Mouse (Mus musculus) heart, embryonic 13.5 days (tissue): ENCODE measurements around the gene Spaar. TPM values are rescaled to one million over a fixed set of nuclear protein-coding genes. Genes with fewer than 3 reads are reported as not detected.

Experiments used
- ATAC-seq: fragments of 200-750 bp; cut with Nextera tagmentation; 2 replicates; pipeline ENCODE4 v1.8.0; 2017; ENCODE audit warnings: moderate TSS enrichment; ENCODE audit not compliant: insufficient number of reproducible peaks, low FRiP score, low TSS enrichment; ENCODE audit errors: extremely low read depth
- H3K27ac ChIP-seq: fragments of 300-500 bp; sonication (generic); replicated peaks from 2 replicates; pipeline ENCODE4 v1.5.1; 2015; ENCODE audit warnings: moderate library complexity, mild to moderate bottlenecking, inconsistent platforms
- H3K27me3 ChIP-seq: fragments of 300-500 bp; sonication (generic); replicated peaks from 2 replicates; pipeline ENCODE4 v1.6.1; 2015; ENCODE audit warnings: mild to moderate bottlenecking, inconsistent platforms
- H3K36me3 ChIP-seq: fragments of 300-500 bp; sonication (generic); 2 replicates; pipeline ENCODE4 v1.6.1; 2015; ENCODE audit warnings: mild to moderate bottlenecking, inconsistent platforms
- H3K4me1 ChIP-seq: fragments of 300-500 bp; sonication (generic); 2 replicates; pipeline ENCODE4 v1.6.1; 2015; ENCODE audit warnings: inconsistent platforms
- H3K4me2 ChIP-seq: fragments of 300-500 bp; sonication (generic); 2 replicates; pipeline ENCODE4 v1.6.1; 2015; ENCODE audit warnings: inconsistent platforms, mild to moderate bottlenecking, moderate library complexity
- H3K4me3 ChIP-seq: fragments of 300-500 bp; sonication (generic); 2 replicates; pipeline ENCODE4 v1.5.1; 2015; ENCODE audit warnings: moderate library complexity, mild to moderate bottlenecking, inconsistent platforms
- H3K9ac ChIP-seq: fragments of 300-500 bp; sonication (generic); 2 replicates; pipeline ENCODE4 v1.6.1; 2015; ENCODE audit warnings: inconsistent platforms, mild to moderate bottlenecking, moderate library complexity
- H3K9me3 ChIP-seq: fragments of 300-500 bp; sonication (generic); 2 replicates; pipeline ENCODE4 v1.6.1; 2016; ENCODE audit warnings: inconsistent platforms
- WGBS: fragments of 180-500 bp; shearing (Covaris S2); methylation state at CpG from one replicate; pipeline ENCODE4 v1.1.7; 2015; ENCODE audit warnings: mixed read lengths; 5-methylcytosine and 5-hydroxymethylcytosine counted together
- polyA plus RNA-seq: library from polyadenylated mRNA; unstranded; fragments of >200 nt; fragmentation: Nextera tagmentation; extraction: Ambion mirVana; gene quantifications from 2 replicates; pipeline ENCODE4 v1.2.1, GENCODE M21; 2015

The Spaar gene
- polyA plus RNA-seq: 0.21 and 0.43 TPM in 2 replicates

DNA sequence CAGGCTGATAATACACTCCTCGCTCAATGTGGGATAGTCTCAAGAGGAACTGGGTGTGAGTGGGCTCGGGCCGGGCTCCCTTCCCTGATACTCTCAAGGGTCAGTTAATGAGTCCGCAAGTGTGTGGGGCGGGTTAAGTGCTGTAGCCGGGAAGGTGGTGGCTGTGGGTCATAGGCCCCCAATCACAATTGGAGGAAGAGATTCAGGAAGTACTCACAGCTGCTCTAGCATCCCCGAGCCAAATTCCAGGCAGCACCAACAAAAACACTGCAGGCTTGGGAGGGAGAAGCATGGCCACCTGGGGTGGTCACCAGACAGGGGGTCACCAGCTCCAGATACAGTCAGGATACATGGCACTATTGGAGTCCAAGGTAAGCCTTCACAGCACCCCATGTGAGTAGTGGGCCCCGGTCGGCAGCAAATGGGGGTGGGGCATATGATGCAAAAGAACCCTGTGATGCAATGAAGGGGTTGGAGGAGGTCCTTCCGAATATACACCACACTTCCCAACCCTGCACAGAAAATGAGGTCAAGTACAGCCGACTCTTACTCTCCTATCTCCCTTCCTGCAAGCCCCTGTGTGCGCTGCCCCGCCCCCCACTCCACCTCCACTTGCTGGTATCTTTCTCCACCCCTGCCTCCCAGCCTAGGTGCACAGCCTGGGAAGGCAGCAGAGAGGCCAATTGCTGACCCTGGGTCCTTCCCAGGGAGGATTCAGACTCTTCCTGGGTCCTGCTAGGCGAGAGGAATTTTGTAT lies at the start of gene Spaar:
Gene Spaar, plus strand, starts transcription at position 241 of the 757 bp plus-strand sequence.
- 25% methylated on average over 14 of the region's 14 CpGs for WGBS
- no peaks in the 10 kb centered on the region for H3K27me3 ChIP-seq

GRCm38 (mm10) chr4:43690021-43690420 lies 39.8 kb upstream of the Spaar start:
- ATAC-seq: no peak
- H3K27me3 ChIP-seq: no peaks in the 10 kb centered on the region
- H3K4me1 ChIP-seq: peaks cover 20% of the 10 kb centered on the region
- H3K27ac ChIP-seq: no peak overlapping the region
- H3K9ac ChIP-seq: no peak overlapping the region
- WGBS: 91% methylated on average over 17 of the region's 17 CpGs
- H3K9me3 ChIP-seq: no peaks in the 10 kb centered on the region
- peaks cover 38% of the 10 kb centered on the region for H3K36me3 ChIP-seq
- H3K4me2 ChIP-seq: no peak overlapping the region
- H3K4me3 ChIP-seq: no peak overlapping the region

More for the DNA sequence above, at the start of gene Spaar:
- peak within 1 kb of the TSS; percentile 23 for H3K4me2 ChIP-seq
- H3K36me3 ChIP-seq: no peaks in the 10 kb centered on the region
- ATAC-seq: no peak
- peak within 1 kb of the TSS; percentile 41; the same call in 1 of the 2 replicates for H3K9ac ChIP-seq
- peak within 1 kb of the TSS; percentile 85 for H3K27ac ChIP-seq
- H3K9me3 ChIP-seq: no peaks in the 10 kb centered on the region
- no peak within 1 kb of the TSS for H3K4me3 ChIP-seq
- H3K4me1 ChIP-seq: peaks cover 79% of the 10 kb centered on the region

GRCm38 (mm10) chr4:43691026-43691425 lies 38.8 kb upstream of the Spaar start:
- H3K9ac ChIP-seq: no peak overlapping the region
- no peak overlapping the region for H3K4me3 ChIP-seq
- peaks cover 29% of the 10 kb centered on the region for H3K4me1 ChIP-seq
- H3K27ac ChIP-seq: no peak overlapping the region
- no peak overlapping the region for H3K4me2 ChIP-seq
- no peaks in the 10 kb centered on the region for H3K9me3 ChIP-seq
- 68% methylated on average over 5 of the region's 5 CpGs for WGBS
- no peaks in the 10 kb centered on the region for H3K27me3 ChIP-seq
- ATAC-seq: no peak
- peaks cover 27% of the 10 kb centered on the region for H3K36me3 ChIP-seq

DNA sequence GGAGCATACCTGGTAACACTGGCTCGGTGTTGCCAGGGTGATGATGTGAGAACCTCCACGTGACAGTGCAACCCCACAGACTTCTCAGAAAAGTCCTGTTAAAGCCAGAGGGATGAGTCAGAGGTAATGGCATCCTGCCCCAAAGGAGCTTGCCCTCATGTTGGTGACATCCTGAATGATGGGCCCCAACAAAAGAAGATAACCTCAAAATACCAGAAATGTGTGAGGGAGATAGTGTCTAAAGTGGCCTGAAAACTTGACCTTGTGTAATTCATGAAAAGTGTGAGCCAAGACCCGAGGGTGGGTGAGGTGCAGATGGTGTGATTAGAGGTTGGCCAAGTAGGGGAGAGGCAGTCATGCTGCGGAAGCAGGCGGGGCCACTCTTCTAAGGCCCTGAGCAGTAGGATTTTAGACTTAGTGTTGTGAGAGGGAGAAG lies 36.0 kb upstream of the Spaar start:
- Histone ChIP-seq H3K4me2 (no peak overlapping the region), H3K9ac (no peak overlapping the region), H3K27me3 (no peaks in the 10 kb centered on the region), H3K27ac (0 out of 2 replicates have a peak overlapping the region, but pooled peaks have one; percentile 5), H3K4me3 (no peak overlapping the region), H3K9me3 (no peaks in the 10 kb centered on the region), H3K4me1 (peaks cover 35% of the 10 kb centered on the region), H3K36me3 (peaks cover 14% of the 10 kb centered on the region)
- no peak for ATAC-seq
- 31% methylated on average over 5 of the region's 5 CpGs for WGBS

GRCm38 (mm10) chr4:43694439-43695248 lies 35.2 kb upstream of the Spaar start:
- ATAC-seq: no peak
- H3K27me3 ChIP-seq: no peaks in the 10 kb centered on the region; the same call in 1 of the 2 replicates
- peaks cover 6% of the 10 kb centered on the region for H3K36me3 ChIP-seq
- H3K9ac ChIP-seq: no peak overlapping the region
- peaks cover 35% of the 10 kb centered on the region for H3K4me1 ChIP-seq
- H3K9me3 ChIP-seq: no peaks in the 10 kb centered on the region
- no peak overlapping the region for H3K4me3 ChIP-seq
- 75% methylated on average over 1 of the region's 1 CpGs for WGBS
- no peak overlapping the region for H3K4me2 ChIP-seq
- H3K27ac ChIP-seq: peak overlapping the region; percentile 64

GRCm38 (mm10) chr4:43695249-43695671 lies 34.6 kb upstream of the Spaar start:
- ATAC-seq: no peak
- H3K4me1 ChIP-seq: peaks cover 35% of the 10 kb centered on the region
- WGBS: 17% methylated on average over 9 of the region's 9 CpGs

GRCm38 (mm10) chr4:43696561-43696960 lies 33.3 kb upstream of the Spaar start:
- no peak overlapping the region for H3K9ac ChIP-seq
- H3K4me2 ChIP-seq: no peak overlapping the region
- H3K4me1 ChIP-seq: peaks cover 35% of the 10 kb centered on the region
- no peak overlapping the region for H3K4me3 ChIP-seq
- WGBS: 84% methylated on average over 13 of the region's 13 CpGs
- H3K36me3 ChIP-seq: no peaks in the 10 kb centered on the region
- H3K9me3 ChIP-seq: no peaks in the 10 kb centered on the region
- ATAC-seq: no peak
- H3K27me3 ChIP-seq: no peaks in the 10 kb centered on the region; the same call in 1 of the 2 replicates
- H3K27ac ChIP-seq: no peak overlapping the region

More at GRCm38 (mm10) chr4:43695249-43695671, 34.6 kb upstream of the Spaar start:
- Histone ChIP-seq H3K4me2 (no peak overlapping the region), H3K27me3 (no peaks in the 10 kb centered on the region; the same call in 1 of the 2 replicates), H3K36me3 (no peaks in the 10 kb centered on the region), H3K9me3 (no peaks in the 10 kb centered on the region), H3K9ac (no peak overlapping the region), H3K4me3 (no peak overlapping the region), H3K27ac (peak overlapping the region; percentile 64)

DNA sequence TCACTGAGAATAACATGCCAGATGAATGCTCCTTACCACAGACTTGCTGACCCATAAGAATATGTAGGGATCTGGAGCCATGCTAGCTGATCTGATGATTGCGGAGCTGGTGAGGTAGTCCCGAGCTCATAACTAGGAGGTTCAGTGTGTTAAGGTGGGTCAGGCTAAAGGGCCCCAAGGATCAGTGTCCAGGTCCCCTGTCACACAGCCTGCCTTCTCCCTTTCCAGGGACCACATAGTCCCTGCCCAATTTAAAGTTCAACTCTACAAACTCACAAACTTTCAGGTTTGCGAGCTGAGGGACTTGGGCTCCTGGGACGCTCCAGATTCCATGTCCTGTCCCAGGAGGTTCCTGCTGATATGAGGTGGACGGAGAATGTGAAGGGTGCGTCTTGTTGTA lies 29.1 kb upstream of the Spaar start, which contains the start of gene Olfr70:
Gene Olfr70, minus strand, starts transcription at position 101 of the 400 bp plus-strand sequence.
- Histone ChIP-seq H3K9me3 (no peaks in the 10 kb centered on the region), H3K36me3 (no peaks in the 10 kb centered on the region), H3K9ac (no peak within 1 kb of the TSS), H3K4me1 (peaks cover 8% of the 10 kb centered on the region), H3K4me2 (no peak within 1 kb of the TSS), H3K27me3 (no peaks in the 10 kb centered on the region; the same call in 1 of the 2 replicates), H3K4me3 (no peak within 1 kb of the TSS), H3K27ac (no peak within 1 kb of the TSS)
- 77% methylated on average over 6 of the region's 6 CpGs for WGBS
- ATAC-seq: no peak

GRCm38 (mm10) chr4:43703439-43703838 lies 26.4 kb upstream of the Spaar start:
- 65% methylated on average over 6 of the region's 6 CpGs for whole genome bisulfite sequencing
- no peaks in the 10 kb centered on the region for H3K4me1 ChIP-seq
- H3K4me3 ChIP-seq: no peak overlapping the region
- no peaks in the 10 kb centered on the region for H3K36me3 ChIP-seq
- H3K27me3 ChIP-seq: peaks cover 11% of the 10 kb centered on the region; the same call in 1 of the 2 replicates
- no peaks in the 10 kb centered on the region for H3K9me3 ChIP-seq
- H3K27ac ChIP-seq: no peak overlapping the region
- no peak overlapping the region for H3K9ac ChIP-seq
- ATAC-seq: no peak
- H3K4me2 ChIP-seq: no peak overlapping the region

- Histone ChIP-seq H3K27me3 (peaks cover 11% of the 10 kb centered on the region; the same call in 1 of the 2 replicates), H3K4me1 (no peaks in the 10 kb centered on the region), H3K4me2 (no peak overlapping the region), H3K9ac (no peak overlapping the region), H3K27ac (no peak overlapping the region), H3K9me3 (no peaks in the 10 kb centered on the region), H3K36me3 (no peaks in the 10 kb centered on the region), H3K4me3 (no peak overlapping the region)
- 81% methylated on average over 8 of the region's 8 CpGs for WGBS
- ATAC-seq: no peak
Observed at GRCm38 (mm10) chr4:43703851-43704250, 26.0 kb upstream of the Spaar start.

DNA sequence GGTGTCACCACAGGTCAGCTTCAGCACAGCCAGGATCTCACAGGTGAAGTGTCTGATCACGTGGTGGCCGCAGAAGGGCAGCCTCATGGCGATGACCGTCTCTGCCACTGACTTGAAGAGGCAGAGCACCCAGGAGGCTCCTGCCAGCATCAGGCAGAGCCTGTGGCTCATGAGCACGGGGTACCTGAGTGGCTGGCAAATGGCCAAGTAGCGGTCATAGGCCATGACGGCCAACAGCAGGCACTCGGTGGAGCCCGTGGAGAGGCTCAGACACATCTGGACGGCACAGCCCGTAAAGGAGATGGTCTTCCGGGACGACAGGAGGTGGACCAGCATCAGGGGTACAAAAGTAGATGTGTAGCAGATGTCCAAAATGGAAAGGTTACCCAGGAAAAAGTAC lies 23.8 kb upstream of the Spaar start:
- Histone ChIP-seq H3K4me1 (peaks cover 8% of the 10 kb centered on the region; the same call in 1 of the 2 replicates), H3K27ac (no peak overlapping the region), H3K9ac (no peak overlapping the region), H3K27me3 (0 out of 2 replicates have a peak, but pooled peaks cover 13% of the 10 kb centered on the region), H3K9me3 (no peaks in the 10 kb centered on the region), H3K4me2 (no peak overlapping the region), H3K36me3 (no peaks in the 10 kb centered on the region), H3K4me3 (no peak overlapping the region)
- no peak for ATAC-seq
- 76% methylated on average over 13 of the region's 13 CpGs for WGBS
